8 mouse cellular contexts compared by ENCODE assay signal in the genomic region with DNA sequence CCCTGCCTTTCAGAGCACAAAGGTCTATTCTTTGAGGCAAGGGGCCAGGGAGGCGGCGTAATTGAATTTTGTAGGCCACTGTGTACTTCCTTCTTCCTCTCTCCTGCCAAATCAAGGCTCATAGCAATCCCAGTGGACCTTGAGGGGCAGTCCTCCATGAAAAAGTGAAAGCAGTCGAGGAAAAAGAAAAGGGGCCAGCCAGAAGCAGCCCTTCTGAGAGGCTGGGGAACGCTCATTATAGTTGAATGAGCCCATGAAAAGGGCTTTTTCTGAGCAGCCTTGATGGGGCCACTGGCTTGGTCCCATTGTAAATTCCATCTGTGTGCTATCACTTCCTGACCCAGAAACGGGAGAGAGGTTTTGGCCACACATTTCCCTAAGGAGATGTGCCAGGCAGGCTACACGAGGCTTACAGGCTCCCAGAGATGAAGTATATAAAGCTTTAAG. TPM values are rescaled to one million over a fixed set of nuclear protein-coding genes. Genes with fewer than 3 reads are reported as not detected.
A peak's percentile ranks its signal among the peaks of the same experiment; 100 is the strongest.
DNase-seq lines count a peak whose midpoint lies in the region; ATAC-seq lines count a peak whose summit lies in the region.

No protein-coding gene starts in this region.

- peak; percentile 67 for ATAC-seq in intestine, embryonic 16.5 days
- ATAC-seq in neural tube, embryonic 13.5 days (ENCODE audit: low read depth) = peak; percentile 77

- H3K27me3 ChIP-seq in embryonic facial prominence, embryonic 10.5 days (replicated peaks; ENCODE audit: low read depth, poor library complexity, severe bottlenecking) = no peaks in the 10 kb centered on the region
- no peaks in the 10 kb centered on the region for H3K27me3 ChIP-seq in intestine, embryonic 16.5 days (replicated peaks; ENCODE audit: control insufficient read depth, insufficient read depth, low read length)
- H3K27me3 ChIP-seq in limb, embryonic 10.5 days (ENCODE audit: low read depth, poor library complexity, severe bottlenecking) = no peaks in the 10 kb centered on the region
- H3K27me3 ChIP-seq in neural tube, embryonic 13.5 days = no peaks in the 10 kb centered on the region

- H3K27ac ChIP-seq in embryonic facial prominence, embryonic 10.5 days (replicated peaks) = peak overlapping the region; percentile 80
- H3K27ac ChIP-seq in intestine, embryonic 16.5 days (ENCODE audit: low read length) = peak overlapping the region; percentile 30; the same call in 1 of the 2 replicates
- H3K27ac ChIP-seq in limb, embryonic 10.5 days = peak overlapping the region; percentile 68; the same call in 1 of the 2 replicates
- H3K27ac ChIP-seq in neural tube, embryonic 13.5 days (replicated peaks) = peak overlapping the region; percentile 82

- peaks cover 33% of the 10 kb centered on the region for H3K4me1 ChIP-seq in embryonic facial prominence, embryonic 10.5 days
- peaks cover 9% of the 10 kb centered on the region; the same call in 1 of the 2 replicates for H3K4me1 ChIP-seq in intestine, embryonic 16.5 days (ENCODE audit: control insufficient read depth, insufficient read depth, low read length)
- peaks cover 13% of the 10 kb centered on the region for H3K4me1 ChIP-seq in limb, embryonic 10.5 days
- H3K4me1 ChIP-seq in neural tube, embryonic 13.5 days (replicated peaks) = peaks cover 36% of the 10 kb centered on the region

- WGBS in embryonic facial prominence, embryonic 10.5 days = 9% methylated on average over 6 of the region's 6 CpGs
- 36% methylated on average over 6 of the region's 6 CpGs for WGBS in intestine, embryonic 16.5 days
- 60% methylated on average over 6 of the region's 6 CpGs for WGBS in limb, embryonic 10.5 days
- 7% methylated on average over 6 of the region's 6 CpGs for WGBS in neural tube, embryonic 13.5 days

- H3K4me3 ChIP-seq in embryonic facial prominence, embryonic 10.5 days = no peak overlapping the region
- no peak overlapping the region for H3K4me3 ChIP-seq in intestine, embryonic 16.5 days (ENCODE audit: low read length)
- H3K4me3 ChIP-seq in limb, embryonic 10.5 days = no peak overlapping the region
- H3K4me3 ChIP-seq in neural tube, embryonic 13.5 days = no peak overlapping the region

- H3K4me2 ChIP-seq in intestine, embryonic 16.5 days (ENCODE audit: low read depth, low read length) = no peak overlapping the region
- H3K4me2 ChIP-seq in neural tube, embryonic 13.5 days = no peak overlapping the region

- no peak overlapping the region for H3K9ac ChIP-seq in intestine, embryonic 16.5 days (ENCODE audit: low read depth, low read length)
- no peak overlapping the region for H3K9ac ChIP-seq in neural tube, embryonic 13.5 days

- no peaks in the 10 kb centered on the region for H3K36me3 ChIP-seq in embryonic facial prominence, embryonic 10.5 days (replicated peaks)
- no peaks in the 10 kb centered on the region for H3K36me3 ChIP-seq in intestine, embryonic 16.5 days (ENCODE audit: control insufficient read depth, insufficient read depth, low read length)
- H3K36me3 ChIP-seq in limb, embryonic 10.5 days = no peaks in the 10 kb centered on the region
- no peaks in the 10 kb centered on the region for H3K36me3 ChIP-seq in neural tube, embryonic 13.5 days

- peaks cover 6% of the 10 kb centered on the region; the same call in 1 of the 2 replicates for H3K9me3 ChIP-seq in embryonic facial prominence, embryonic 10.5 days
- H3K9me3 ChIP-seq in intestine, embryonic 16.5 days (ENCODE audit: control insufficient read depth, low read length) = no peaks in the 10 kb centered on the region
- H3K9me3 ChIP-seq in limb, embryonic 10.5 days (replicated peaks) = no peaks in the 10 kb centered on the region
- 0 out of 2 replicates have a peak, but pooled peaks cover 4% of the 10 kb centered on the region for H3K9me3 ChIP-seq in neural tube, embryonic 13.5 days

- DNase-seq in adrenal gland, adult (ENCODE audit: inconsistent age in 2 of 2, low spot score in 1 of 2) = peak; percentile 60 to 70
- DNase-seq in adrenal gland, postnatal 4 days (ENCODE audit: low spot score in 2 of 2) = no peak
- peak; percentile 63 for DNase-seq in embryonic facial prominence, embryonic 10.5 days (ENCODE audit: low spot score)
- DNase-seq in heart, adult 11 months = peak; percentile 99
- no peak for DNase-seq in limb, embryonic 10.5 days (ENCODE audit: low spot score)
- no peak for DNase-seq in thymus, postnatal 4 days

RNA-seq across cellular contexts. Expression of gene Thumpd3, which starts 33.5 kb away (rescaled TPM):
- total RNA-seq in adrenal gland, postnatal 4 days (2021) = 10 to 100 TPM; 39.6 to 43.4 TPM
- polyA plus RNA-seq in embryonic facial prominence, embryonic 10.5 days (2016; fragmentation: Nextera tagmentation; extraction: Ambion mirVana) = 65.8 and 66.2 TPM in 2 replicates
- polyA plus RNA-seq in intestine, embryonic 16.5 days (2015; fragmentation: Nextera tagmentation; extraction: Ambion mirVana) = 57.7 and 63.0 TPM in 2 replicates
- 59.5 and 66.5 TPM in 2 replicates for polyA plus RNA-seq in limb, embryonic 10.5 days (2016; fragmentation: Nextera tagmentation; extraction: Ambion mirVana)
- 58.8 and 64.5 TPM in 2 replicates for polyA plus RNA-seq in neural tube, embryonic 13.5 days (2015; fragmentation: Nextera tagmentation; extraction: Ambion mirVana)

Comparison
In these comparisons a context has a peak if more than half of its experiments do, and no peak if none do; other contexts are left out.
1. DNase-seq: peak in adrenal gland, adult (2 of 2), embryonic facial prominence, embryonic 10.5 days (single experiment) and heart, adult 11 months (single experiment); none in adrenal gland, postnatal 4 days (0 of 2), limb, embryonic 10.5 days (single experiment) and thymus, postnatal 4 days (single experiment).
2. H3K27ac ChIP-seq: peak in every context shown above with its lines; median percentile 82 in neural tube, embryonic 13.5 days; 80 in embryonic facial prominence, embryonic 10.5 days; 68 in limb, embryonic 10.5 days; 30 in intestine, embryonic 16.5 days.